Mouse (Mus musculus): ENCODE data around the gene Heatr5b. TPM values are rescaled to one million over a fixed set of nuclear protein-coding genes. Genes with fewer than 3 reads are reported as not detected.

Gene Heatr5b
- polyA plus RNA-seq, 1 experiment, result 41.0 TPM

- no peak for DNase-seq (ENCODE audit: low read depth)
- TF ChIP-seq POLR2A (IDR thresholded peaks at IDR 0.05; ENCODE audit: borderline replicate concordance, extremely low read depth, insufficient read depth, insufficient read length, poor library complexity, severe bottlenecking) (no peak), CTCF (IDR thresholded peaks at IDR 0.05; ENCODE audit: borderline replicate concordance, extremely low read depth, insufficient read depth, insufficient read length) (no peak)
These were observed 71.9 kb downstream of the Heatr5b start for GRCm38 (mm10) chr17:78763272-78763671.

GRCm38 (mm10) chr17:78752938-78753655 lies 82.1 kb downstream of the Heatr5b start:
- DNase-seq (ENCODE audit: low read depth), result peak; percentile 16
- TF ChIP-seq POLR2A (IDR thresholded peaks at IDR 0.05; ENCODE audit: borderline replicate concordance, extremely low read depth, insufficient read depth, insufficient read length, poor library complexity, severe bottlenecking) (no peak), CTCF (IDR thresholded peaks at IDR 0.05; ENCODE audit: borderline replicate concordance, extremely low read depth, insufficient read depth, insufficient read length) (no peak)

- DNase-seq (ENCODE audit: low read depth), result no peak
- TF ChIP-seq POLR2A (IDR thresholded peaks at IDR 0.05; ENCODE audit: borderline replicate concordance, extremely low read depth, insufficient read depth, insufficient read length, poor library complexity, severe bottlenecking), result no peak
These were observed 83.1 kb downstream of the Heatr5b start for GRCm38 (mm10) chr17:78752064-78752463.

GRCm38 (mm10) chr17:78748440-78748839 lies 86.7 kb downstream of the Heatr5b start:
- DNase-seq (ENCODE audit: low read depth), result no peak
- TF ChIP-seq POLR2A (IDR thresholded peaks at IDR 0.05; ENCODE audit: borderline replicate concordance, extremely low read depth, insufficient read depth, insufficient read length, poor library complexity, severe bottlenecking) (no peak), CTCF (IDR thresholded peaks at IDR 0.05; ENCODE audit: borderline replicate concordance, extremely low read depth, insufficient read depth, insufficient read length) (no peak)

DNA sequence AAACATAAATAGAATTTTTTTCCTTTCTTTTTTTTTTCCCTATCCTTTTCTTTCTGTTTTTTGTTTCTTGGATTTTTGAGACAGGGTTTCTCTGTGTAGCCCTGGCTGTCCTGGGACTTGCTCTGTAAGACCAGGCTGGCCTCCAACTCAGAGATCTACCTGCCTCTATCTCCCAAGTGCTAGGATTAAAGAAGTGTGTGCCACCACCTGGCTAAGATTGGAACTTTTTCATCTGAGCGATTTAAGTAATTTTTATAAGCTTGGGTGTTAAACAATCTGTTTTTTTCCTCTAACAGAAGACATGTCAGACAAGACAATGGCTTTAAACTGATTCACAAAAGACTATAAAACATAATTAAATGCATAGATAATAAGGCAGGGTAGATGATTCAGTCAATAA lies 96.7 kb downstream of the Heatr5b start:
- DNase-seq (ENCODE audit: low read depth), result no peak
- no peak for TF ChIP-seq POLR2A (IDR thresholded peaks at IDR 0.05; ENCODE audit: borderline replicate concordance, extremely low read depth, insufficient read depth, insufficient read length, poor library complexity, severe bottlenecking)
- no peak for TF ChIP-seq CTCF (IDR thresholded peaks at IDR 0.05; ENCODE audit: borderline replicate concordance, extremely low read depth, insufficient read depth, insufficient read length)

GRCm38 (mm10) chr17:78737771-78738170 lies 97.4 kb downstream of the Heatr5b start:
- no peak for TF ChIP-seq POLR2A (IDR thresholded peaks at IDR 0.05; ENCODE audit: borderline replicate concordance, extremely low read depth, insufficient read depth, insufficient read length, poor library complexity, severe bottlenecking)
- TF ChIP-seq CTCF (IDR thresholded peaks at IDR 0.05; ENCODE audit: borderline replicate concordance, extremely low read depth, insufficient read depth, insufficient read length), result no peak

GRCm38 (mm10) chr17:78737096-78737495 lies 98.1 kb downstream of the Heatr5b start, which contains the start of gene Strn:
Strn (minus strand) TSS chr17:78737196.
- TF ChIP-seq CTCF (IDR thresholded peaks at IDR 0.05; ENCODE audit: borderline replicate concordance, extremely low read depth, insufficient read depth, insufficient read length) (no peak), POLR2A (IDR thresholded peaks at IDR 0.05; ENCODE audit: borderline replicate concordance, extremely low read depth, insufficient read depth, insufficient read length, poor library complexity, severe bottlenecking) (no peak)

More at GRCm38 (mm10) chr17:78737771-78738170, 97.4 kb downstream of the Heatr5b start:
- no peak for DNase-seq (ENCODE audit: low read depth)

DNA sequence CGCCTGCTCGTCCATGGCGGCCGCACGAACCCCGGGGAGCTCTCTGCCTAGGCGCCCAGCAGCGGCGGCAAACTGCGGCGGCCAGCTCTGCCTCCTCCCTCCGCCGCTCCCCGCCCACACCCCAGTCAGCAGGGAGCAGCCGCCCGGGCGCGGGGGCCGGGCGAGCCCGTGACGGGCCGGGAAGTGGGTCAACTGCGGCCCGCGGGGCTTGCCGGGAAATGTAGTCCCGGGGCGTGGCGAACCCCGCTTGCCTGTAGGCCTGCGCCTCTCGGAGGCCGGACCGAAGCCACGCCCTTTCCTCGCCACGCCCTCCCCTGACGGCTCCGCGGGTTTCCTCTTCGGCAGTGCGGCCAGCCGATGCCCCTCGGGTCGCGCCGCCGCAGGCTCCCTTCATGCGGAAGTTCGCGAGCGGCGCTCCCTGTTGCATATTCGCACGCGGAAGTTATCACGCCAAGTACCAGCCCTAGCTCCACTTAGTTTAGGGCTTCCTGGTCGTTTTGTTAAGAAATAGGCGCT lies 98.6 kb downstream of the Heatr5b start:
- peak; percentile 99 for DNase-seq (ENCODE audit: low read depth)
- TF ChIP-seq CTCF (IDR thresholded peaks at IDR 0.05; ENCODE audit: borderline replicate concordance, extremely low read depth, insufficient read depth, insufficient read length), result no peak
- peak; percentile 78 for TF ChIP-seq POLR2A (IDR thresholded peaks at IDR 0.05; ENCODE audit: borderline replicate concordance, extremely low read depth, insufficient read depth, insufficient read length, poor library complexity, severe bottlenecking)

More at GRCm38 (mm10) chr17:78737096-78737495, 98.1 kb downstream of the Heatr5b start, which contains the start of gene Strn:
- DNase-seq (ENCODE audit: low read depth), result no peak

DNA sequence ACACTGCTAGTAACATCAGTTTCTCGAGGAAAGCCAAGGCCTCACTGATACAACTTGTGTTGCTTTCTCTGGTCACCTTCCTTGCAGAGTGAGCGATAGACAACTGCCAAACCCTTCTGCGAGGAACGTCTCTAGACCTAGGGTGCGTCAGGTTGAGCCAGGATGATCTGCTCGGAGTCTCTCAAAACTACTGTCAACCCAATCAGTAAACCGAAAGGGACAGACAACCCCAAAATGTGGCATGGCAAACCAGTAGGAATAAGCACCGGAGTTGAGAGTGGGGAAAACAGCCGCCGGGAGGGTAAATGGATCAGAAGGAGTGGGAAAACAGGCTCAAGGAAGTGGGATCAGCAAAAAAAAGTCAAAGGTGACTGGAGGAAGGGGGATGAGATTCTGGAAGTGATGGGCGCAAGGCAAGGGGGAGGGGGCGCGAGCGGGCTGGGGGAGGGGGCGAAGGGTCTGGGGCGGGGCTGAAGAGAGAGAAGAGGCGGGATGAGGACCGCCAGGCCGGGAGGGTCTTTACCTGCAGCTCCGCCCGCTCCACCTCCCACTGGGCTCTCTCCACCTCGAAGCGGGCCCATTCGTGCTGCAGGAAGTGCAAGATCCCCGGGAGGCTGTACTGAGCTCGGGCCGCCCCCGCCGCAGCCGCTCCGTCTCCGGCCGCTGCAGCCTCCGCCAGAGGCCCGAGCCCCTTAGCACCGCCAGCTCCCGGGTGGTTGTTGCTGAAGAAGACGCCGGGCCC lies 99.3 kb downstream of the Heatr5b start:
- TF ChIP-seq CTCF (IDR thresholded peaks at IDR 0.05; ENCODE audit: borderline replicate concordance, extremely low read depth, insufficient read depth, insufficient read length) (no peak), POLR2A (IDR thresholded peaks at IDR 0.05; ENCODE audit: borderline replicate concordance, extremely low read depth, insufficient read depth, insufficient read length, poor library complexity, severe bottlenecking) (no peak)
- no peak for DNase-seq (ENCODE audit: low read depth)

GRCm38 (mm10) chr17:78734806-78735205 lies 100.4 kb downstream of the Heatr5b start:
- DNase-seq (ENCODE audit: low read depth), result no peak
- TF ChIP-seq POLR2A (IDR thresholded peaks at IDR 0.05; ENCODE audit: borderline replicate concordance, extremely low read depth, insufficient read depth, insufficient read length, poor library complexity, severe bottlenecking) (no peak), CTCF (IDR thresholded peaks at IDR 0.05; ENCODE audit: borderline replicate concordance, extremely low read depth, insufficient read depth, insufficient read length) (no peak)

GRCm38 (mm10) chr17:78732056-78732455 lies 103.1 kb downstream of the Heatr5b start:
- TF ChIP-seq CTCF (IDR thresholded peaks at IDR 0.05; ENCODE audit: borderline replicate concordance, extremely low read depth, insufficient read depth, insufficient read length) (no peak), POLR2A (IDR thresholded peaks at IDR 0.05; ENCODE audit: borderline replicate concordance, extremely low read depth, insufficient read depth, insufficient read length, poor library complexity, severe bottlenecking) (no peak)
- DNase-seq (ENCODE audit: low read depth), result no peak

All from brain, embryonic 14.5 days (tissue).